Mouse (Mus musculus) G1E (cell line): Measurements from ENCODE around the gene Ablim1. TPM values are rescaled to one million over a fixed set of nuclear protein-coding genes. Genes with fewer than 3 reads are reported as not detected.

Source experiments
- ATAC-seq: 2 replicates; pipeline ENCODE4 v1.8.0; 2016; ENCODE audit warnings: mild to moderate bottlenecking; ENCODE audit not compliant: insufficient number of reproducible peaks, poor library complexity, low FRiP score, severe bottlenecking; ENCODE audit errors: extremely low read depth
- DNase-seq: peaks from one replicate; pipeline ENCODE4 v3.0.0; 2012; ENCODE audit warnings: low spot score
- H3K27me3 ChIP-seq: 2 replicates; pipeline ENCODE4 v1.6.1; 2012; ENCODE audit warnings: mild to moderate bottlenecking, low read length, inconsistent platforms; ENCODE audit not compliant: insufficient read depth
- H3K36me3 ChIP-seq: replicated peaks from 2 replicates; pipeline ENCODE3; 2012; ENCODE audit warnings: mild to moderate bottlenecking, inconsistent platforms
- H3K4me1 ChIP-seq: 2 replicates; pipeline ENCODE4 v1.6.1; 2012; ENCODE audit warnings: low read depth, low read length, inconsistent platforms, mixed read lengths; ENCODE audit not compliant: insufficient read depth
- H3K4me3 ChIP-seq: 2 replicates; pipeline ENCODE4 v1.5.1; 2012; ENCODE audit warnings: low read depth, mild to moderate bottlenecking, inconsistent platforms, low read length, moderate library complexity, mixed read lengths
- H3K9me3 ChIP-seq: replicated peaks from 2 replicates; pipeline ENCODE4 v1.6.1; 2012; ENCODE audit warnings: inconsistent platforms
- CTCF ChIP-seq: IDR thresholded peaks from 2 replicates; pipeline ENCODE4 v1.5.1; 2012; ENCODE audit warnings: low read depth, low read length, inconsistent platforms, mixed read lengths
- GATA1 ChIP-seq: IDR thresholded peaks from 2 replicates; pipeline ENCODE4 v1.6.1; 2012; ENCODE audit warnings: borderline replicate concordance, low read length, inconsistent platforms, mixed read lengths
- GATA2 ChIP-seq: IDR thresholded peaks from 2 replicates; pipeline ENCODE4 v1.6.1; 2012; ENCODE audit warnings: low read depth, low read length, inconsistent platforms, borderline replicate concordance
- POLR2AphosphoS5 ChIP-seq: IDR thresholded peaks from 2 replicates; pipeline ENCODE4 v1.6.1; 2012; ENCODE audit warnings: low read depth, low read length, inconsistent platforms; ENCODE audit not compliant: insufficient replicate concordance
- TAL1 ChIP-seq: conservative IDR thresholded peaks from 2 replicates; pipeline ENCODE4 v1.6.1; 2012; ENCODE audit warnings: low read depth, low read length, inconsistent platforms, mixed read lengths
- polyA plus RNA-seq: library from polyadenylated mRNA; stranded (reverse); fragments of >175 nt; gene quantifications from 2 replicates; pipeline ENCODE4 v1.2.3, GENCODE M21; 2012
- total RNA-seq, 2 experiments: library from RNA; stranded (forward) in 1 of 2; stranded (reverse) in 1 of 2; fragments of 200-1000 nt in 1 of 2; fragments of >200 nt in 1 of 2; fragmentation: Nextera tagmentation in 1 of 2; gene quantifications; 2 replicates each; pipeline ENCODE4 v1.2.3; 2014 to 2017

The Ablim1 gene
- total and polyA plus RNA-seq, 3 experiments: 0.08 to 0.71 TPM; not detected in 1

GRCm38 (mm10) chr19:57228576-57228975 lies 86.1 kb downstream of the Ablim1 start:
- H3K27me3 ChIP-seq: no peaks in the 10 kb centered on the region
- ATAC-seq (no peak), DNase-seq (no peak)
- no peak overlapping the region for H3K4me3 ChIP-seq
- H3K4me1 ChIP-seq: no peaks in the 10 kb centered on the region
- H3K9me3 ChIP-seq: peaks cover 4% of the 10 kb centered on the region
- no peak for TF ChIP-seq POLR2AphosphoS5
- no peak for TF ChIP-seq GATA2
- TF ChIP-seq CTCF: no peak
- TF ChIP-seq GATA1: no peak
- no peak for TF ChIP-seq TAL1
- H3K36me3 ChIP-seq: no peaks in the 10 kb centered on the region

- H3K36me3 ChIP-seq: no peaks in the 10 kb centered on the region
- no peak overlapping the region for H3K4me3 ChIP-seq
- ATAC-seq (no peak), DNase-seq (no peak)
- no peaks in the 10 kb centered on the region for H3K4me1 ChIP-seq
- no peaks in the 10 kb centered on the region for H3K9me3 ChIP-seq
- H3K27me3 ChIP-seq: 0 out of 2 replicates have a peak, but pooled peaks cover 2% of the 10 kb centered on the region
- TF ChIP-seq CTCF (no peak), GATA2 (no peak), GATA1 (no peak), TAL1 (no peak), POLR2AphosphoS5 (no peak)
Observed at GRCm38 (mm10) chr19:57224390-57224789, 90.3 kb downstream of the Ablim1 start.

GRCm38 (mm10) chr19:57223686-57224085 lies 91.0 kb downstream of the Ablim1 start:
- no peak for TF ChIP-seq GATA1
- TF ChIP-seq TAL1: no peak
- TF ChIP-seq GATA2: no peak
- no peak for TF ChIP-seq POLR2AphosphoS5
- TF ChIP-seq CTCF: no peak
- Histone ChIP-seq H3K9me3 (no peaks in the 10 kb centered on the region), H3K4me3 (no peak overlapping the region), H3K27me3 (0 out of 2 replicates have a peak, but pooled peaks cover 3% of the 10 kb centered on the region), H3K4me1 (no peaks in the 10 kb centered on the region), H3K36me3 (no peaks in the 10 kb centered on the region)
- no peak for ATAC-seq
- no peak for DNase-seq

- H3K36me3 ChIP-seq: no peaks in the 10 kb centered on the region
- ATAC-seq (no peak), DNase-seq (no peak)
- H3K27me3 ChIP-seq: 0 out of 2 replicates have a peak, but pooled peaks cover 3% of the 10 kb centered on the region
- no peaks in the 10 kb centered on the region for H3K9me3 ChIP-seq
- no peaks in the 10 kb centered on the region for H3K4me1 ChIP-seq
- TF ChIP-seq TAL1: no peak
- TF ChIP-seq CTCF: no peak
- no peak for TF ChIP-seq GATA1
- no peak for TF ChIP-seq POLR2AphosphoS5
- TF ChIP-seq GATA2: no peak
- H3K4me3 ChIP-seq: no peak overlapping the region
Observed at GRCm38 (mm10) chr19:57222657-57223056, 92.1 kb downstream of the Ablim1 start.

GRCm38 (mm10) chr19:57221684-57222235 lies 93.0 kb downstream of the Ablim1 start:
- Histone ChIP-seq H3K4me1 (no peaks in the 10 kb centered on the region), H3K36me3 (no peaks in the 10 kb centered on the region), H3K9me3 (no peaks in the 10 kb centered on the region), H3K27me3 (0 out of 2 replicates have a peak, but pooled peaks cover 3% of the 10 kb centered on the region), H3K4me3 (no peak overlapping the region)
- ATAC-seq (no peak), DNase-seq (no peak)
- TF ChIP-seq TAL1 (no peak), GATA1 (no peak), POLR2AphosphoS5 (no peak), GATA2 (no peak), CTCF (no peak)

- no peak for DNase-seq
- no peak for ATAC-seq
- H3K9me3 ChIP-seq: no peaks in the 10 kb centered on the region
- H3K4me1 ChIP-seq: no peaks in the 10 kb centered on the region
- H3K27me3 ChIP-seq: 0 out of 2 replicates have a peak, but pooled peaks cover 3% of the 10 kb centered on the region
- no peaks in the 10 kb centered on the region for H3K36me3 ChIP-seq
- TF ChIP-seq CTCF (no peak), GATA2 (no peak), TAL1 (no peak), GATA1 (no peak), POLR2AphosphoS5 (no peak)
- H3K4me3 ChIP-seq: no peak overlapping the region
Observed at GRCm38 (mm10) chr19:57219758-57220157, 95.0 kb downstream of the Ablim1 start.
